Mouse (Mus musculus): ENCODE data around the gene Acadl. TPM values are rescaled to one million over a fixed set of nuclear protein-coding genes. Genes with fewer than 3 reads are reported as not detected.
A peak's percentile ranks its signal among the peaks of the same experiment; 100 is the strongest.

The Acadl gene
- total RNA-seq, 1 experiment from 2014 or later: 73.1 TPM

DNA sequence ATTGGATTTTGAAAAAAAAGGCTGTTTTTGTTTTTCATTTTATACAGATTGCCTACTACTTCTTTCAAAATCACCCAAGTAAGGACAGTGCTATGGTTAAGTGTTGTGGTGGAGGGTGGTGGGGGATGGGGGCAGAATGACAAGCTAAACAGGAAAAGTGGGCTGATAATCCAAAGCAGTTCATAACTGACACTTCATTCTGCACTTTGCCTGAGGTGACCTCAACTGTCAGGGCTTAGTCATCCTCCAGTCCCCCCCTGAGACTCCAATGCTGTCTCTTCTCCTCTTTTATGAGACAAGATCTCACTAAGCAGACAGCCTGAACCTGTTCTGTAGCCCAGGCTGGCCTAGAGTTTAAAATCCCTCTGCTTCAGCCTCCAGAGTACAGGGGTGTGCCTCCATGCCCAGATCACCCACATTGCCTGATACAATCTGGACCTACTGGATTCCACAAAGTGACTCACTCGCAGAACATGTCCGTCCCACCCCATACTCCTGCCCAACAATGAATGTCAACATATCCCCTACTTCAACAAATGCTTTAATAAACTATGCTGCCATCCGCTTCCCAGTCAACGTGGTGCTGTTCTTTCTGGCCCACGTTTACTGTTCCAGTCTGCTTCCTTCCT is 17.3 kb downstream of the Acadl start:
- no peak; a peak in 1 of 4 replicates for ATAC-seq (replicated peaks in 1 of 2; ENCODE audit: insufficient read depth in 1 of 2, low FRiP score in 2 of 2, low TSS enrichment in 1 of 2, low read depth in 1 of 2, poor library complexity in 2 of 2, severe bottlenecking in 2 of 2)

DNA sequence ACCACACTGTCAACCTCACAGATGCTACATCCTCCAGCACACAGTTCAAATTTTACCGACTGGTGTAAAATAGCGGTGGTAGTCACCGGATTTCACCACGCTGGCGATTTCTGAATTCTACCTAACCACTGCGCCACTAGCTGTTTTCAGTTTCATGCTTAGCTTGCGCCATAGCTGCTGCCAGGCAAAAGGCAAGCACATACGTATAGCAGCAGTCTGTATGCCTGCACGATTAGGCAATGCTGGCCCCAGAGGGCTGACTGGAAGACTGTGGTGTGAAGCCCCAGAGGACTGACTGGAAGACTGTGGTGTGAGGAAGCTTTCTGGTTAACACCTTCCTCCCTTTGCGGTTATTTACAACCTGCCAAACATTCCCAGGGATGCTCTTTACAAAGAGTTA is 21.1 kb downstream of the Acadl start:
- ATAC-seq (replicated peaks in 1 of 2; ENCODE audit: insufficient read depth in 1 of 2, low FRiP score in 2 of 2, low TSS enrichment in 1 of 2, low read depth in 1 of 2, poor library complexity in 2 of 2, severe bottlenecking in 2 of 2): peak in 1 of 2 experiments; percentile 59; a peak in 1 of 4 replicates

- no peak for ATAC-seq (replicated peaks in 1 of 2; ENCODE audit: insufficient read depth in 1 of 2, low FRiP score in 2 of 2, low TSS enrichment in 1 of 2, low read depth in 1 of 2, poor library complexity in 2 of 2, severe bottlenecking in 2 of 2)
Observed at GRCm38 (mm10) chr1:66841510-66841909, 21.6 kb downstream of the Acadl start.

GRCm38 (mm10) chr1:66839755-66840438 is 23.2 kb downstream of the Acadl start:
- ATAC-seq (replicated peaks in 1 of 2; ENCODE audit: insufficient read depth in 1 of 2, low FRiP score in 2 of 2, low TSS enrichment in 1 of 2, low read depth in 1 of 2, poor library complexity in 2 of 2, severe bottlenecking in 2 of 2): no peak

GRCm38 (mm10) chr1:66839135-66839534 is 23.9 kb downstream of the Acadl start:
- no peak for ATAC-seq (replicated peaks in 1 of 2; ENCODE audit: insufficient read depth in 1 of 2, low FRiP score in 2 of 2, low TSS enrichment in 1 of 2, low read depth in 1 of 2, poor library complexity in 2 of 2, severe bottlenecking in 2 of 2)

DNA sequence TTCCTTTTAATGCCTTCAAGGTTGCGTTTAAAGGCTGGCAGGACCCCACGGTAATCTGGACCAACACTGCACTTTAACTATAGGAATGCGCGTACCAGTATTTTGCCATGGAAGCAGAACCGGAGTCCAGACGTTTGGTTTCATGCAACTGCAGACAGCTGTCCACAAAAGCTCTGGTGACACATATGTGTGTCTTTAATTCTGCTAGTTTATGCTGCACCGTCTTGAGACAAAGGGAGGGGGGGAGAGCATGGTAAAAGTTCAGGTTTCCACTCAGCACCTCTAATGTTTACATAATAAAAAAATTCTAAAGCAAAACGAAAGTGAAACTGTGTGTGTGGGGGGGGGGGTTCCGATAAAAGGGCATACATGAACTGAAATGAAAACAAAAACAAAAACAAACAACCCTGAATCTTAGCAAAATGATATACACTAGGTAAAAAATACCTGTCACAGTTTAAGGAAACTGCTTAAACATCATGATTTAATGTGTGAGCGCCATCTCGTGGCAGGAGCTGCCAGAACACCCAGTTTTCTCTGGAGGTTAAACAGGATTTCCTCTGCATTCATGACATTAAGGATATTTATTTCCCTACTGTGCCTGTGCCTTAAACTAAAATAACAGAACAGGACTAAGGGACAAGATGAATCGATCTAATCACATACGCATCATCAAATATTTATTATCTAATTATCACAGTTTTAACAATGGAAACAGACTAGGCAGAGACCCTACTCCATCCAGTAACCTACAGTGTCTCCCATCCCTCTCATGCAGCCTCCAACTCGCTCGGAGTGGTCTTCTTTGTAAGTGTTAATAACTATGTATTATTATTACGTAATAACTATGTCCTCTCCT is 24.7 kb downstream of the Acadl start:
- peak; percentile 62 to 72; a peak in 3 of 4 replicates for ATAC-seq (replicated peaks in 1 of 2; ENCODE audit: insufficient read depth in 1 of 2, low FRiP score in 2 of 2, low TSS enrichment in 1 of 2, low read depth in 1 of 2, poor library complexity in 2 of 2, severe bottlenecking in 2 of 2)

GRCm38 (mm10) chr1:66837207-66837606 is 25.9 kb downstream of the Acadl start:
- no peak for ATAC-seq (replicated peaks in 1 of 2; ENCODE audit: insufficient read depth in 1 of 2, low FRiP score in 2 of 2, low TSS enrichment in 1 of 2, low read depth in 1 of 2, poor library complexity in 2 of 2, severe bottlenecking in 2 of 2)

DNA sequence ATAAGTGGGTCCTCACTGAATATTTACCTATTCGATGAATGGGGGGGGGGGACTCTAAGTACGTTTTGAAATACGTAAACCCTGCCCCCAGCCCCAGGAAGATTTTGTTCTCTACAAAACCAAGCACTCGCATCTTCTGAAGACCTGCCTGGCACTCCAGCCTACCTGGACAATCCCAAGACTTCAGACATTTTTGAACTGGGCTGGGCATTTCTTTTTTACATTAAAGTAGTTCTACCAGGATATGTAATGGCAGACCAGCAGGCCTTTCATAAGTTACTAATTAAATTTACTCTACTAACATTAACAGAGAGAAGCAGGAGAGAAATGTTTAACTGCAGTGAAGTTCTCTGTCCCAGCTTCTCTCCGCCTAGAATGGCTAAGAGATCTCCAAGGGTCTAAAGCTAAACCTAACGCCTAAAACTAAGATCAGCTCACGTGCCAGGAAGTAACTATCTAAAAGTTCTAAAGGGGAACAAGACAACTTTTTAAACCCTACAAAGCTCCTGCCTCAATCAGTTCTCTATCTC is 30.4 kb downstream of the Acadl start:
- ATAC-seq (replicated peaks in 1 of 2; ENCODE audit: insufficient read depth in 1 of 2, low FRiP score in 2 of 2, low TSS enrichment in 1 of 2, low read depth in 1 of 2, poor library complexity in 2 of 2, severe bottlenecking in 2 of 2): no peak

DNA sequence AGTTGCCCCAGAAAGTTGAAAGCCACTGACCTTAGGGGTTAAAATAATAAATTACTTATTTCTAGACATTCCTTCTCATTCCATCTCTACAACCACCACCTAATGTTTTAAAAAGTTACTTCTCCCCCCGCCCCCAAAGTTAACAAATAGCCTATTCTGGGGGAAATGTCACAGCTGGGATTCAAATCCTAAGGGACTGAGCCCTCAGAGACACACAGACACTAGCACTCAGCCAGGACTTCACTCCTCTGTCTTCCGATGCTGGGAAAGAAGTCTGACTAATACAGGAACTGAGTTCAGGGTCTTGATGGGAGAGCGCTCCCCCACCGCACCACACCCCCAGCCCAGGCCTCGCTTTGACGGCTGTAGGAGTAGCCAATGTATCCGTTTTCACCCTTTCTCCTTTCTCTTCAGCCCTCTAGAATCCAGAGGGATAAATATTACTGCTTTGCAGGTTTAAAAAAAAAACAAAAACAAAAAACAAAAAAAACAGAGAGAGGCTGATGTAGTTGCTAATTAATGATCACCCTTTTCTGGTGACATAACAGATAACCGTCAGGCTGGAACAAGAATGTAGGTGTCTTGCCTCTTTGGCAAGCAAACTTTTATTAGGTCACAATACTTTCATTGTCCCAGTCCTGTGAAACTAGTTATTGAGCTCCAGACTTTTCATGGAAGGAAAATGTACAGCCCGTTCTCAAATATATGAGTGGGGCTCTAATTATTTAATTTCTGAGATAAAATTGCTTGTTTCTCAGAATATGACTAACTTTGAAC is 31.1 kb downstream of the Acadl start:
- ATAC-seq (replicated peaks in 1 of 2; ENCODE audit: insufficient read depth in 1 of 2, low FRiP score in 2 of 2, low TSS enrichment in 1 of 2, low read depth in 1 of 2, poor library complexity in 2 of 2, severe bottlenecking in 2 of 2): no peak

DNA sequence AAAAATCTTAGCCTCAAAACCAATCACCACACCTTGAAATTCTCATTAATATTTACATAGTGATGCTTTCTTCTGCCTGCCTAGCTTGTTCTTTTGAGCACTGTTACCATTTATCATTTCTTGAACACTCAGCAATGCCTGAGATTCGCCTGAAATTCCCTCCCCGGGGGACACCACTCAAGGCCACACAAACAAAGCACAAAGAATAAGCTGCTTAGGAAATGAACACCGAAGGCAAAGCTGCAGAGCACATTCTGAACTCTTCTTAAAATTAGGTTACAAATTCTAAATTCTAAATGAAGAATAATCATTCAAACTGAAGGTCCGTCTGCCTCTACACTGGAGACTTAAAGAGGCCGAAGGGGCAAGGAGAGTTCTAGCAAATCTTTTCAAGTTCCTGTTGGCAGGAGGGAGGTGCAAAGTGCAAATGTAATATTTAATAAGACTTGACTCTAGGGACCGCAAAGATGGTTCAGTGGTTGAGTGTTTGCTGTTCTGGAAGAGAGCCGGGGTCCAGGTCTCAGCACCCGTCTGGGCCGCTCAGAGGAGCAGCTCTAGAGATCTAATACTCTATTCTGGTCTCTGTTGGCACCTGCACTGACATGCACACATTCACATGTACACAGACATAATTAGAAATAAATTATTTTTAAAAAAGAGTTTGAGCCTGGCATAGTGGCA is 33.5 kb downstream of the Acadl start:
- ATAC-seq (replicated peaks in 1 of 2; ENCODE audit: insufficient read depth in 1 of 2, low FRiP score in 2 of 2, low TSS enrichment in 1 of 2, low read depth in 1 of 2, poor library complexity in 2 of 2, severe bottlenecking in 2 of 2): no peak

DNA sequence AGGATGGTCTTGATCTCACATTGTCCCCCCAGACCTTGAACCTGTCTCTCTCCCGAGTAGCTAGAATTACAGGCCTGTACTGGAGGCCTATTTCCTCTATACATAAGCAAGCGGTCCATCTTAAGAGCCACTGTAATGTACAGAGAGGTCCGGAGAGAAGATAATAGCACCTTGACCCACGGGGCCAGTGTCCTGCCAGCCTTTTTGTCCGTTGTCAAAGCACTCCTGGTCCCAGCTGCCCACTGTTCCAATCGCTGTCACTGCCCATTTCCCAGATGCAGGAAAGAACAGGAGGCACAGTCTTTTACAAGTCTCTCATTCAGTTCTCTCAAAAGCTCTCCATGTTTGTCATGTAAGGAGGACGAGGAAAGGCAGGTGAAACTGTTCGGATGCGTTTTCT is 41.1 kb downstream of the Acadl start:
- no peak for ATAC-seq (replicated peaks in 1 of 2; ENCODE audit: insufficient read depth in 1 of 2, low FRiP score in 2 of 2, low TSS enrichment in 1 of 2, low read depth in 1 of 2, poor library complexity in 2 of 2, severe bottlenecking in 2 of 2)

DNA sequence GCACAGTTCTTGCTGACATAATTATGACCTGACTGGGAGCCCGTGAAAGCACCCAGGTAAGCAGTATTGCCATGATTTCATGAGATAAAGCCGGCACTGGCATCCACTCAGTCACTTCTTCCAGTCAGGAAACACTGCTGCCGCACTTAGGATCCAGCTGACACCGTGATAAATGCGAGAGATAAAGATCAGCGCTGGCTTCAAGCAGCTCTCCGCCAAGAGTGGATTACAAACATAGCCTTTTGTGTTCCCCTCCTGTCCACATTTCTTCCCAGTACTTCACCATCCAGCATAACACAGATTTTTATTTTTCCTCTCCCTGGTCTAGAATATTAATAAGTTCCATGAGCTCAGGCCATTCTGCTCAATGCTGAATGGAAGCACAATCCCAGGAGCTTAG is 42.8 kb downstream of the Acadl start:
- ATAC-seq (replicated peaks in 1 of 2; ENCODE audit: insufficient read depth in 1 of 2, low FRiP score in 2 of 2, low TSS enrichment in 1 of 2, low read depth in 1 of 2, poor library complexity in 2 of 2, severe bottlenecking in 2 of 2): no peak

GRCm38 (mm10) chr1:66817865-66818315 is 45.2 kb downstream of the Acadl start:
- ATAC-seq (replicated peaks in 1 of 2; ENCODE audit: insufficient read depth in 1 of 2, low FRiP score in 2 of 2, low TSS enrichment in 1 of 2, low read depth in 1 of 2, poor library complexity in 2 of 2, severe bottlenecking in 2 of 2): peak in 1 of 2 experiments; percentile 3; a peak in 2 of 4 replicates

DNA sequence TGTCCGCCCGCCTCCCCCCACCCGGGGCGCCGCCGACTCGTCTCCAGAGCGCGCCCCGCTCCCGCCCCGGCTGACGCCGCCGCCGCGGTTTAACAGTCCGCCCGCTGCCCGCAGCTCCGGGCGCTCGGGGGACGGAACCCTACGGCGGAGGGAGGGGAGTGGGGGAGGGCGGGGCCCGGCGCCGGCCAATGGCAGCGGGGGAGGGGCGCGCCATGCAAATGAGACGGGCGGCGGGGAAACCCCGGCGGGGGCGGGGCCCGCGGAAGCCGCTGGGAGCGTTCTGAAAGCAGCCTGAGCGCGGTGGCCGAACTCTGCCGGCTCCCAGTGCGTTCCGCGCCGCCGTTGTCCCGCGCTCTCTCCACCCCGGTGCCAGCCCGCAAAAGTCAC is 45.6 kb downstream of the Acadl start, which contains the start of gene Kansl1l:
Gene Kansl1l (minus strand): TSS at position 110 of the 387 bp plus-strand sequence.
- peak; percentile 4 to 37; a peak in 3 of 4 replicates for ATAC-seq (replicated peaks in 1 of 2; ENCODE audit: insufficient read depth in 1 of 2, low FRiP score in 2 of 2, low TSS enrichment in 1 of 2, low read depth in 1 of 2, poor library complexity in 2 of 2, severe bottlenecking in 2 of 2)

- ATAC-seq (replicated peaks in 1 of 2; ENCODE audit: insufficient read depth in 1 of 2, low FRiP score in 2 of 2, low TSS enrichment in 1 of 2, low read depth in 1 of 2, poor library complexity in 2 of 2, severe bottlenecking in 2 of 2): peak in 1 of 2 experiments; percentile 26; a peak in 2 of 4 replicates
Observed at GRCm38 (mm10) chr1:66816837-66817452, 46.1 kb downstream of the Acadl start.
